In genomic region chrX:36183625-36184024, GRCm38 (mm10) we compare ENCODE assay signal across 9 mouse cellular contexts. TPM values are rescaled to one million over a fixed set of nuclear protein-coding genes. Genes with fewer than 3 reads are reported as not detected.
A peak's percentile ranks its signal among the peaks of the same experiment; 100 is the strongest.
DNase-seq lines count a peak whose midpoint lies in the region; ATAC-seq and TF ChIP-seq lines count a peak whose summit lies in the region.
"Had no signal": no experiment of that assay in that cellular context is flagged by ENCODE, and none has a peak within 500 bp of the region (broad histone marks: within the 10 kb centered on the region; RNA-seq: fewer than 3 reads in every experiment).

No protein-coding gene starts in this region.

- H3K36me3 ChIP-seq in hindbrain, embryonic 10.5 days = no peaks in the 10 kb centered on the region
- no peaks in the 10 kb centered on the region for H3K36me3 ChIP-seq in hindbrain, embryonic 12.5 days
- H3K36me3 ChIP-seq: embryonic facial prominence, embryonic 12.5 days had no signal

- no peak overlapping the region for H3K4me3 ChIP-seq in hindbrain, embryonic 10.5 days
- no peak overlapping the region for H3K4me3 ChIP-seq in hindbrain, embryonic 12.5 days
- no peak overlapping the region for H3K4me3 ChIP-seq in bone marrow, adult 2 months (replicated peaks; ENCODE audit: control insufficient read depth, low read depth, low read length)
- H3K4me3 ChIP-seq: embryonic facial prominence, embryonic 12.5 days had no signal

- TF ChIP-seq CTCF in bone marrow, adult 2 months (IDR thresholded peaks at IDR 0.05; ENCODE audit: control insufficient read depth, insufficient read depth, low read length) = peak; percentile 54

- no peaks in the 10 kb centered on the region for H3K27me3 ChIP-seq in hindbrain, embryonic 10.5 days (ENCODE audit: insufficient read depth, poor library complexity, severe bottlenecking)
- no peaks in the 10 kb centered on the region for H3K27me3 ChIP-seq in hindbrain, embryonic 12.5 days
- H3K27me3 ChIP-seq: embryonic facial prominence, embryonic 12.5 days had no signal

- H3K4me2 ChIP-seq in hindbrain, embryonic 12.5 days (replicated peaks) = no peak overlapping the region
- H3K4me2 ChIP-seq: embryonic facial prominence, embryonic 12.5 days had no signal

- no peak for ATAC-seq in hindbrain, embryonic 12.5 days (ENCODE audit: low FRiP score)
- no peak for ATAC-seq in monocyte, adult 5-6 weeks (replicated peaks; ENCODE audit: insufficient number of reproducible peaks, low FRiP score, low TSS enrichment, poor library complexity, severe bottlenecking)

- peak; percentile 42 for DNase-seq in hindbrain, embryonic 10.5 days (ENCODE audit: low spot score)
- DNase-seq in urinary bladder, postnatal 14 days (ENCODE audit: low spot score) = peak; percentile 38
- no peak for DNase-seq in urinary bladder, postnatal 10 days (ENCODE audit: low spot score)
- peak; percentile 78 for DNase-seq in heart, postnatal 4 days
- peak; percentile 32 to 57 for DNase-seq in lung, postnatal 4 days

- H3K9me3 ChIP-seq in hindbrain, embryonic 10.5 days = no peaks in the 10 kb centered on the region
- H3K9me3 ChIP-seq in hindbrain, embryonic 12.5 days (replicated peaks) = no peaks in the 10 kb centered on the region
- H3K9me3 ChIP-seq: embryonic facial prominence, embryonic 12.5 days had no signal

- H3K27ac ChIP-seq in hindbrain, embryonic 10.5 days = no peak overlapping the region
- H3K27ac ChIP-seq in hindbrain, embryonic 12.5 days = no peak overlapping the region
- H3K27ac ChIP-seq in bone marrow, adult 2 months (ENCODE audit: control insufficient read depth, insufficient read depth, low read depth, low read length, poor library complexity) = no peak overlapping the region
- H3K27ac ChIP-seq: embryonic facial prominence, embryonic 12.5 days had no signal

- no peak for TF ChIP-seq POLR2A in bone marrow, adult 2 months (IDR thresholded peaks at IDR 0.05; ENCODE audit: borderline replicate concordance, control insufficient read depth, low read depth, low read length)

- no peaks in the 10 kb centered on the region for H3K4me1 ChIP-seq in hindbrain, embryonic 10.5 days (replicated peaks)
- H3K4me1 ChIP-seq in hindbrain, embryonic 12.5 days = no peaks in the 10 kb centered on the region
- no peaks in the 10 kb centered on the region for H3K4me1 ChIP-seq in bone marrow, adult 2 months (ENCODE audit: control insufficient read depth, insufficient read depth, low read length)
- H3K4me1 ChIP-seq: embryonic facial prominence, embryonic 12.5 days had no signal

- no peak overlapping the region for H3K9ac ChIP-seq in hindbrain, embryonic 12.5 days
- H3K9ac ChIP-seq: embryonic facial prominence, embryonic 12.5 days had no signal

RNA-seq across cellular contexts. Expression of gene Zcchc12, which starts 12.1 kb away (rescaled TPM):
- polyA plus RNA-seq in hindbrain, embryonic 10.5 days (2016; fragmentation: Nextera tagmentation; extraction: Ambion mirVana) = 10.0 and 22.6 TPM in 2 replicates
- polyA plus RNA-seq in hindbrain, embryonic 12.5 days (2016; fragmentation: Nextera tagmentation; extraction: Ambion mirVana) = 69.7 and 73.9 TPM in 2 replicates
- polyA plus RNA-seq in bone marrow, adult 2 months (2011; ENCODE audit: insufficient read depth, insufficient read length, low replicate concordance, missing spikeins) = not detected in 2 replicates
- 1 to 10 TPM in 1 of 2 experiments, under 1 TPM in 1; 0.81 to 1.3 TPM for total RNA-seq in heart, postnatal 4 days (2021)
- 0.53 TPM in 1 of 3 replicates, not detected in the others for total RNA-seq in monocyte, adult 5-6 weeks (2017)
